Mouse (Mus musculus) MEL (cell line): ENCODE results near the gene Fam102a. TPM values are rescaled to one million over a fixed set of nuclear protein-coding genes. Genes with fewer than 3 reads are reported as not detected.

Experiments
- DNase-seq: peaks from one replicate; pipeline ENCODE4 v3.0.0; 2011; ENCODE audit warnings: low read depth, low spot score
- H3K27ac ChIP-seq: 2 replicates; pipeline ENCODE4 v1.5.1; 2012; ENCODE audit warnings: low read depth, mild to moderate bottlenecking, control low read depth, low read length, moderate library complexity; ENCODE audit not compliant: control insufficient read depth
- H3K27me3 ChIP-seq, 2 experiments: fragments of 150-350 bp in 1 of 2; sonication (generic) in 1 of 2; 2 replicates each; pipeline ENCODE4 v1.6.1; 2012; ENCODE audit warnings: low read length in 2 of 2, mild to moderate bottlenecking in 2 of 2, improper control_type of control experiment in 1 of 2, moderate library complexity in 1 of 2; ENCODE audit not compliant: insufficient read depth in 2 of 2, control insufficient read depth in 1 of 2
- H3K36me3 ChIP-seq, 2 experiments: 2 replicates each; pipeline ENCODE4 v1.6.1; 2012 to 2014; ENCODE audit warnings: low read length in 2 of 2, improper control_type of control experiment in 1 of 2, inconsistent platforms in 1 of 2, mild to moderate bottlenecking in 1 of 2; ENCODE audit not compliant: insufficient read depth in 2 of 2, control insufficient read depth in 1 of 2
- H3K4me1 ChIP-seq, 2 experiments: fragments of 150-350 bp in 1 of 2; sonication (generic) in 1 of 2; 2 replicates each; pipeline ENCODE4 v1.6.1; 2012; ENCODE audit warnings: low read length in 2 of 2, improper control_type of control experiment in 1 of 2, mild to moderate bottlenecking in 1 of 2; ENCODE audit not compliant: insufficient read depth in 2 of 2, control insufficient read depth in 1 of 2
- H3K4me3 ChIP-seq, 2 experiments: fragments of 150-350 bp in 1 of 2; sonication (generic) in 1 of 2; 2 replicates each; pipeline ENCODE4 v1.5.1; 2012; ENCODE audit warnings: low read depth in 2 of 2, low read length in 2 of 2, mild to moderate bottlenecking in 2 of 2, moderate library complexity in 2 of 2, control low read depth in 1 of 2, improper control_type of control experiment in 1 of 2; ENCODE audit not compliant: control insufficient read depth in 1 of 2, insufficient read depth in 1 of 2
- H3K79me2 ChIP-seq: 2 replicates; pipeline ENCODE4 v1.6.1; 2012; ENCODE audit warnings: mild to moderate bottlenecking, low read length, moderate library complexity; ENCODE audit not compliant: control insufficient read depth, poor library complexity, insufficient read depth
- H3K9ac ChIP-seq: 2 replicates; pipeline ENCODE4 v1.6.1; 2012; ENCODE audit warnings: low read depth, mild to moderate bottlenecking, control low read depth, low read length, moderate library complexity; ENCODE audit not compliant: control insufficient read depth, poor library complexity, severe bottlenecking
- H3K9me3 ChIP-seq: fragments of 150-350 bp; sonication (generic); replicated peaks from 2 replicates; pipeline ENCODE4 v1.6.1; 2012; ENCODE audit warnings: mild to moderate bottlenecking, low read length, improper control_type of control experiment, moderate library complexity; ENCODE audit not compliant: insufficient read depth
- BHLHE40 ChIP-seq: IDR thresholded peaks from 2 replicates; pipeline ENCODE4 v1.6.1; 2012; ENCODE audit warnings: low read depth, mild to moderate bottlenecking, inconsistent platforms, low read length, improper control_type of control experiment, borderline replicate concordance
- CHD1 ChIP-seq: IDR thresholded peaks from 2 replicates; pipeline ENCODE4 v1.6.1; 2012; ENCODE audit warnings: low read depth, mild to moderate bottlenecking, inconsistent platforms, low read length, improper control_type of control experiment
- CHD2 ChIP-seq: IDR thresholded peaks from 2 replicates; pipeline ENCODE4 v1.6.1; 2011; ENCODE audit warnings: low read length, improper control_type of control experiment
- CTCF ChIP-seq, 3 experiments: IDR thresholded peaks in 2 of 3; conservative IDR thresholded peaks in 1 of 3; 2 replicates each; pipeline ENCODE4 v1.5.1; 2011 to 2012; ENCODE audit warnings: low read length in 3 of 3, low read depth in 2 of 3, mild to moderate bottlenecking in 2 of 3, improper control_type of control experiment in 1 of 3, inconsistent platforms in 1 of 3, mixed read lengths in 1 of 3, moderate library complexity in 1 of 3; ENCODE audit not compliant: control insufficient read depth in 1 of 3, insufficient read depth in 1 of 3, poor library complexity in 1 of 3, severe bottlenecking in 1 of 3
- ELF1 ChIP-seq: IDR thresholded peaks from 2 replicates; pipeline ENCODE4 v1.6.1; 2014; ENCODE audit warnings: low read depth, mild to moderate bottlenecking, inconsistent platforms, low read length, improper control_type of control experiment, moderate library complexity
- ETS1 ChIP-seq: IDR thresholded peaks from 2 replicates; pipeline ENCODE4 v1.6.1; 2012; ENCODE audit warnings: low read depth, mild to moderate bottlenecking, inconsistent platforms, low read length, improper control_type of control experiment, moderate library complexity
- JUND ChIP-seq: IDR thresholded peaks from 2 replicates; pipeline ENCODE4 v1.6.1; 2011; ENCODE audit warnings: low read depth, mild to moderate bottlenecking, improper control_type of control experiment, low read length
- MAX ChIP-seq: IDR thresholded peaks from 2 replicates; pipeline ENCODE4 v1.6.1; 2011; ENCODE audit warnings: low read length, improper control_type of control experiment
- MAZ ChIP-seq: IDR thresholded peaks from 2 replicates; pipeline ENCODE4 v1.6.1; 2012; ENCODE audit warnings: low read depth, mild to moderate bottlenecking, inconsistent platforms, low read length, improper control_type of control experiment
- MEF2A ChIP-seq: IDR thresholded peaks from 2 replicates; pipeline ENCODE4 v1.6.1; 2014; ENCODE audit warnings: low read depth, mild to moderate bottlenecking, inconsistent platforms, low read length, improper control_type of control experiment; ENCODE audit not compliant: poor library complexity, insufficient replicate concordance, severe bottlenecking; ENCODE audit errors: extremely low read depth
- MXI1 ChIP-seq: IDR thresholded peaks from 2 replicates; pipeline ENCODE4 v1.6.1; 2011; ENCODE audit warnings: mild to moderate bottlenecking, low read depth, low read length, improper control_type of control experiment
- MYC ChIP-seq: IDR thresholded peaks from 2 replicates; pipeline ENCODE4 v1.6.1; 2011; ENCODE audit warnings: low read depth, mild to moderate bottlenecking, low read length, improper control_type of control experiment, moderate library complexity
- NELFE ChIP-seq: IDR thresholded peaks from 2 replicates; pipeline ENCODE4 v1.6.1; 2011; ENCODE audit warnings: low read depth, low read length, improper control_type of control experiment
- POLR2A ChIP-seq, 2 experiments: IDR thresholded peaks; 2 replicates each; pipeline ENCODE4 v1.6.1; 2011 to 2012; ENCODE audit warnings: low read length in 2 of 2, mild to moderate bottlenecking in 2 of 2, control low read depth in 1 of 2, improper control_type of control experiment in 1 of 2, low read depth in 1 of 2, moderate library complexity in 1 of 2; ENCODE audit not compliant: control insufficient read depth in 1 of 2, insufficient read depth in 1 of 2, poor library complexity in 1 of 2
- POLR2AphosphoS2 ChIP-seq: IDR thresholded peaks from 2 replicates; pipeline ENCODE4 v1.6.1; 2011; ENCODE audit warnings: low read length, improper control_type of control experiment
- POLR2AphosphoS5 ChIP-seq: IDR thresholded peaks from 2 replicates; pipeline ENCODE4 v1.6.1; 2012; ENCODE audit warnings: low read depth, borderline replicate concordance, mild to moderate bottlenecking, inconsistent platforms, low read length, moderate library complexity, mixed read lengths
- RAD21 ChIP-seq: IDR thresholded peaks from 2 replicates; pipeline ENCODE4 v1.6.1; 2011; ENCODE audit warnings: mild to moderate bottlenecking, low read depth, low read length, improper control_type of control experiment
- RCOR1 ChIP-seq: IDR thresholded peaks from 2 replicates; pipeline ENCODE4 v1.6.1; 2012; ENCODE audit warnings: low read depth, mild to moderate bottlenecking, inconsistent platforms, low read length, improper control_type of control experiment
- SIN3A ChIP-seq: IDR thresholded peaks from 2 replicates; pipeline ENCODE4 v1.6.1; 2012; ENCODE audit warnings: low read length, improper control_type of control experiment, inconsistent platforms
- SMC3 ChIP-seq: IDR thresholded peaks from 2 replicates; pipeline ENCODE4 v1.6.1; 2011; ENCODE audit warnings: low read depth, low read length, improper control_type of control experiment
- TAL1 ChIP-seq: IDR thresholded peaks from 2 replicates; pipeline ENCODE4 v1.6.1; 2012; ENCODE audit warnings: mild to moderate bottlenecking, inconsistent platforms, low read length, moderate library complexity, mixed read lengths
- TBP ChIP-seq: IDR thresholded peaks from 2 replicates; pipeline ENCODE4 v1.8.0; 2011; ENCODE audit warnings: low read depth, low read length, improper control_type of control experiment
- TCF12 ChIP-seq: IDR thresholded peaks from 2 replicates; pipeline ENCODE4 v1.6.1; 2014; ENCODE audit warnings: low read depth, mild to moderate bottlenecking, inconsistent platforms, low read length, improper control_type of control experiment, moderate library complexity
- UBTF ChIP-seq: IDR thresholded peaks from 2 replicates; pipeline ENCODE4 v1.6.1; 2012; ENCODE audit warnings: low read depth, mild to moderate bottlenecking, inconsistent platforms, low read length, improper control_type of control experiment, moderate library complexity, borderline replicate concordance; ENCODE audit not compliant: insufficient read depth
- USF1 ChIP-seq: IDR thresholded peaks from 2 replicates; pipeline ENCODE4 v1.6.1; 2014; ENCODE audit warnings: low read depth, mild to moderate bottlenecking, inconsistent platforms, low read length, improper control_type of control experiment, moderate library complexity
- ZC3H11A ChIP-seq: IDR thresholded peaks from 2 replicates; pipeline ENCODE4 v1.6.1; 2012; ENCODE audit warnings: low read depth, mild to moderate bottlenecking, inconsistent platforms, low read length, improper control_type of control experiment
- ZKSCAN1 ChIP-seq: IDR thresholded peaks from 2 replicates; pipeline ENCODE4 v1.6.1; 2012; ENCODE audit warnings: low read depth, mild to moderate bottlenecking, inconsistent platforms, low read length, improper control_type of control experiment, moderate library complexity
- ZNF384 ChIP-seq: IDR thresholded peaks from 2 replicates; pipeline ENCODE4 v1.6.1; 2012; ENCODE audit warnings: low read depth, mild to moderate bottlenecking, inconsistent platforms, low read length, improper control_type of control experiment
- polyA plus RNA-seq, 2 experiments: library from polyadenylated mRNA; stranded (reverse) in 1 of 2; unstranded in 1 of 2; fragments of >175 nt in 1 of 2; fragments of >200 nt in 1 of 2; gene quantifications; 2 replicates each; pipeline versions ENCODE4 v1.2.1 to v1.2.4; 2012; ENCODE audit warnings: low replicate concordance in 2 of 2, low read depth in 1 of 2; ENCODE audit not compliant: insufficient read length in 2 of 2, insufficient read depth in 1 of 2, missing spikeins in 1 of 2
- total RNA-seq: library from RNA; depleted of rRNA; stranded (reverse); fragments of 300-350 nt; gene quantifications from 2 replicates; pipeline ENCODE4 v1.2.3, GENCODE M21; 2012

The Fam102a gene
- total and polyA plus RNA-seq, 3 experiments: 1.8 to 2.4 TPM; not detected in 1

DNA sequence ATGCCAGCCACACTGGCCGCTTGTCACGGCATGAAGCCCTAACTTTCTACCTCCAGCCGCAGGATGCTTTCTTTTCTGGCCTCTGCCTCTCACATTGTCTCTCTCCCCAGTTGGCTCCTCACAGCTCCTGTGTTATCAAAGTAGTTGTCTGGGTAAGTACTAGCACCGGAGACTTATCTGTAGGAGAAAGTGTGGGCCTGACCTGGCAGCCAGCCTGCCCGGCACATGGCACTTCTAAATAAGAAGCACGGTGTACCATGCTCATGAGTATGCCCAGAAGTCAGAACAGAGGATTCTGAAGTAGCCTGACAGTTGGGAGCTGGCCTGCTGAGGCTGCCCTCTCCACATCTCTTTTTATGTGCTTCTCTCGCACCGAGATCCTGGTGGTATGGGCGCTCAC lies 49.0 kb upstream of the Fam102a start (continued):
- TF ChIP-seq CHD1: no peak

DNA sequence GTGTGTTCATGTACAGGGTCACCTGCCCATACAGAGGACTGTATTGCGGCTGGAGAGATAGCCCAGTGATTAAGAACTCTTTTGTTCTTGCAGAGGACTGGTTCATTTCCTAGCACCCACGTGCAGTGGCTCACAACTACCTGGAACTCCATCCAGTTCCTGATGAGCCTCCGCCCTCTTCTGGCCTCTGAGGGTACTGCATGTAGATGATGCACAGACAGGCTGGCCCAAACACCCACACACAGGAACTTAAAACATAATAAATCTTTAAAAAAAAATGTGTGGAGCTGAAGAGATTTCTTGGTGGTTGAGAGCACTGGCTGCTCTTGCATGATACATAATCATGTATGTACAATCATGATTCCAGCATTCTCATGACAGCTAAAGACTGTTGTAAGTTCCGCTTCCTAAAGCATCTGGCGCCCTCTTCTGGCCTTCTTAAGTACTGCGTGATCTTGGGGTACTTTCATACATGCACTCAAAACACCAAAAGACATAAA lies 48.0 kb upstream of the Fam102a start:
- H3K79me2 ChIP-seq: no peaks in the 10 kb centered on the region
- H3K36me3 ChIP-seq: peaks cover 0 to 7% of the 10 kb centered on the region in 2 experiments; a peak in 2 of 4 replicates
- H3K4me1 ChIP-seq: peaks cover 10 to 19% of the 10 kb centered on the region in 2 experiments
- H3K9ac ChIP-seq: peak overlapping the region; percentile 53
- H3K4me3 ChIP-seq: peak overlapping the region; percentile 34 to 38
- H3K27me3 ChIP-seq: no peaks in the 10 kb centered on the region
- H3K9me3 ChIP-seq: no peaks in the 10 kb centered on the region
- TF ChIP-seq RAD21 (peak; percentile 68), ZNF384 (0 out of 2 replicates have a peak, but pooled peaks have one; percentile 26), BHLHE40 (peak; percentile 52; the same call in 1 of the 2 replicates), POLR2A (IDR thresholded peaks at IDR 0.05; ENCODE audit: control insufficient read depth in 1 of 2, insufficient read depth in 1 of 2, low read depth in 1 of 2, low read length in 2 of 2, poor library complexity in 1 of 2) (peak in 1 of 2 experiments; percentile 43; a peak in 1 of 4 replicates), ZC3H11A (peak; percentile 63), ETS1 (0 out of 2 replicates have a peak, but pooled peaks have one; percentile 27), UBTF (no peak), ELF1 (peak; percentile 12; the same call in 1 of the 2 replicates), MXI1 (peak; percentile 98), TCF12 (no peak), USF1 (peak; percentile 53; the same call in 1 of the 2 replicates), MYC (peak; percentile 97), SIN3A (peak; percentile 85), JUND (no peak), MAX (peak; percentile 88), TBP (0 out of 2 replicates have a peak, but pooled peaks have one; percentile 10), SMC3 (peak; percentile 55), CTCF (IDR thresholded peaks at IDR 0.05 in 2 of 3, conservative IDR thresholded peaks at IDR 0.05 in 1 of 3; ENCODE audit: control insufficient read depth in 1 of 3, insufficient read depth in 1 of 3, low read depth in 2 of 3, low read length in 3 of 3, poor library complexity in 1 of 3, severe bottlenecking in 1 of 3) (peak; percentile 68 to 87 (median 80)), NELFE (no peak)
- DNase-seq: peak; percentile 95
- H3K27ac ChIP-seq: peak overlapping the region; percentile 67

DNA sequence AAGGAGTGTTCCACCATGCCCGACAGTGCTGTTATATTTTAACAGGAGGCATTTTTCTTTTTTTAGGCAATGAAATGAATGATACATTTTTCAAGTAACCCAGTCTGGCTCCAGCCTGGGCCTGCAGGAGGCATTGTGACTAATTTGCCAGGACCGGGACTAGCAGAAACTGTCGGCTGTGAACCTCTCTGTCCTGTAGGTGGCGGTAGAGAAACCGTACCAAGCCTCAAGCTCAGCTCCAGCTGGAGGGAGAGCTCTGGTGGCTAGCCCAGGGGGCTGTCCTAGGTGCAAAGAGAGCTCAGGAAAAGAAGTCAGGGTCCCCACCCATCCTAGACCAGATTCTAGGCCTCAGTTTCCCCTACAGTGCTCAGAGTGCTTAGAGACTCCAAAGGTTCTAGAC lies 46.5 kb upstream of the Fam102a start:
- Histone ChIP-seq H3K4me1 (peaks cover 11 to 22% of the 10 kb centered on the region in 2 experiments), H3K27me3 (no peaks in the 10 kb centered on the region), H3K9me3 (no peaks in the 10 kb centered on the region), H3K9ac (no peak overlapping the region), H3K36me3 (peaks cover 0 to 7% of the 10 kb centered on the region in 2 experiments; a peak in 2 of 4 replicates), H3K27ac (no peak overlapping the region), H3K4me3 (no peak overlapping the region), H3K79me2 (no peaks in the 10 kb centered on the region)
- peak; percentile 92 for DNase-seq
- TF ChIP-seq POLR2A (IDR thresholded peaks at IDR 0.05; ENCODE audit: control insufficient read depth in 1 of 2, insufficient read depth in 1 of 2, low read depth in 1 of 2, low read length in 2 of 2, poor library complexity in 1 of 2): no peak
- TF ChIP-seq POLR2AphosphoS2: no peak
- no peak for TF ChIP-seq MEF2A
- TF ChIP-seq MYC: no peak
- no peak for TF ChIP-seq POLR2AphosphoS5
- TF ChIP-seq RAD21: peak; percentile 76
- TF ChIP-seq ZC3H11A: peak; percentile 90
- TF ChIP-seq MXI1: 0 out of 2 replicates have a peak, but pooled peaks have one; percentile 21
- TF ChIP-seq ZKSCAN1: no peak
- TF ChIP-seq CTCF (IDR thresholded peaks at IDR 0.05 in 2 of 3, conservative IDR thresholded peaks at IDR 0.05 in 1 of 3; ENCODE audit: control insufficient read depth in 1 of 3, insufficient read depth in 1 of 3, low read depth in 2 of 3, low read length in 3 of 3, poor library complexity in 1 of 3, severe bottlenecking in 1 of 3): peak; percentile 82 to 99 (median 97)
- no peak for TF ChIP-seq MAZ
- TF ChIP-seq NELFE: no peak
- peak; percentile 97 for TF ChIP-seq SMC3
- no peak for TF ChIP-seq CHD2
- TF ChIP-seq TAL1: no peak
- no peak for TF ChIP-seq RCOR1
